31 mouse cellular contexts compared by ENCODE assay signal in genomic region chr16:35608244-35608643, GRCm38 (mm10).
A peak's percentile ranks its signal among the peaks of the same experiment; 100 is the strongest.
DNase-seq lines count a peak whose midpoint lies in the region; ATAC-seq lines count a peak whose summit lies in the region.
"Had no signal": no experiment of that assay in that cellular context is flagged by ENCODE, and none has a peak within 500 bp of the region (broad histone marks: within the 10 kb centered on the region; RNA-seq: fewer than 3 reads in every experiment).

No protein-coding gene starts in this region.

- no peak overlapping the region for H3K4me3 ChIP-seq in hindbrain, embryonic 10.5 days
- no peak overlapping the region for H3K4me3 ChIP-seq in hindbrain, embryonic 16.5 days (ENCODE audit: low read length)
- H3K4me3 ChIP-seq in forebrain, embryonic 12.5 days (replicated peaks): no peak overlapping the region
- no peak overlapping the region for H3K4me3 ChIP-seq in forebrain, embryonic 15.5 days
- H3K4me3 ChIP-seq in hindbrain, embryonic 13.5 days: no peak overlapping the region
- H3K4me3 ChIP-seq: embryonic facial prominence, embryonic 10.5 days; embryonic facial prominence, embryonic 13.5 days; erythroblast, embryonic 14.5 days; heart, adult 2 months; heart, embryonic 10.5 days; heart, embryonic 13.5 days; hindbrain, embryonic 12.5 days had no signal

- no peak for DNase-seq in hindbrain, embryonic 10.5 days (ENCODE audit: low spot score)
- no peak for DNase-seq in T-cell, adult 2 months (ENCODE audit: low spot score)
- DNase-seq: adrenal gland, adult 2 months; adrenal gland, postnatal 14 days; B cell, adult 2 months; cerebellum, adult 11-12 months; cerebellum, adult 8-10 months; cerebellum, postnatal 10 days; cerebellum, postnatal 36 days; embryo, embryonic 11 days; gastrocnemius, postnatal 25 days; heart, adult 2 months; heart, postnatal 14 days; heart, postnatal 4 days; kidney, adult 18-20 months had no signal

- no peaks in the 10 kb centered on the region for H3K9me3 ChIP-seq in hindbrain, embryonic 10.5 days
- no peaks in the 10 kb centered on the region for H3K9me3 ChIP-seq in hindbrain, embryonic 16.5 days (ENCODE audit: control insufficient read depth, low read length)
- H3K9me3 ChIP-seq in forebrain, embryonic 12.5 days: no peaks in the 10 kb centered on the region
- no peaks in the 10 kb centered on the region for H3K9me3 ChIP-seq in forebrain, embryonic 15.5 days
- H3K9me3 ChIP-seq in hindbrain, embryonic 13.5 days: no peaks in the 10 kb centered on the region
- H3K9me3 ChIP-seq: embryonic facial prominence, embryonic 10.5 days; embryonic facial prominence, embryonic 13.5 days; G1E; heart, embryonic 10.5 days; heart, embryonic 13.5 days; hindbrain, embryonic 12.5 days had no signal

- peak overlapping the region; percentile 29 for H3K27ac ChIP-seq in hindbrain, embryonic 10.5 days
- no peak overlapping the region for H3K27ac ChIP-seq in hindbrain, embryonic 16.5 days (ENCODE audit: low read depth, low read length)
- peak overlapping the region; percentile 54; the same call in 1 of the 2 replicates for H3K27ac ChIP-seq in forebrain, embryonic 12.5 days
- peak overlapping the region; percentile 77 for H3K27ac ChIP-seq in forebrain, embryonic 15.5 days (replicated peaks)
- no peak overlapping the region for H3K27ac ChIP-seq in hindbrain, embryonic 13.5 days
- H3K27ac ChIP-seq: embryonic facial prominence, embryonic 10.5 days; embryonic facial prominence, embryonic 13.5 days; heart, adult 2 months; heart, embryonic 10.5 days; heart, embryonic 13.5 days; hindbrain, embryonic 12.5 days; hindbrain, postnatal 0 days had no signal

- H3K4me1 ChIP-seq in hindbrain, embryonic 10.5 days (replicated peaks): peaks cover 82% of the 10 kb centered on the region
- peaks cover 17% of the 10 kb centered on the region for H3K4me1 ChIP-seq in hindbrain, embryonic 16.5 days (ENCODE audit: control insufficient read depth, insufficient read depth, low read depth, low read length)
- peaks cover 87% of the 10 kb centered on the region for H3K4me1 ChIP-seq in forebrain, embryonic 12.5 days
- H3K4me1 ChIP-seq in forebrain, embryonic 15.5 days: peaks cover 75% of the 10 kb centered on the region
- peaks cover 74% of the 10 kb centered on the region for H3K4me1 ChIP-seq in hindbrain, embryonic 13.5 days (replicated peaks)

- WGBS in hindbrain, embryonic 10.5 days: 63% methylated on average over 3 of the region's 3 CpGs
- 32% methylated on average over 3 of the region's 3 CpGs for WGBS in hindbrain, embryonic 16.5 days
- WGBS in forebrain, embryonic 12.5 days: 43% methylated on average over 3 of the region's 3 CpGs
- 19% methylated on average over 3 of the region's 3 CpGs for WGBS in forebrain, embryonic 15.5 days
- 30% methylated on average over 3 of the region's 3 CpGs for WGBS in hindbrain, embryonic 13.5 days

- no peak overlapping the region for H3K9ac ChIP-seq in hindbrain, embryonic 16.5 days (ENCODE audit: low read depth, low read length)
- H3K9ac ChIP-seq in forebrain, embryonic 12.5 days: no peak overlapping the region
- no peak overlapping the region for H3K9ac ChIP-seq in forebrain, embryonic 15.5 days (replicated peaks)
- no peak overlapping the region for H3K9ac ChIP-seq in hindbrain, embryonic 13.5 days
- H3K9ac ChIP-seq: embryonic facial prominence, embryonic 13.5 days; heart, embryonic 13.5 days; hindbrain, embryonic 12.5 days had no signal

- H3K36me3 ChIP-seq in hindbrain, embryonic 10.5 days: peaks cover 14% of the 10 kb centered on the region; the same call in 1 of the 2 replicates
- H3K36me3 ChIP-seq in hindbrain, embryonic 16.5 days (ENCODE audit: control insufficient read depth, insufficient read depth, low read length): no peaks in the 10 kb centered on the region
- no peaks in the 10 kb centered on the region; the same call in 1 of the 2 replicates for H3K36me3 ChIP-seq in forebrain, embryonic 12.5 days (replicated peaks)
- H3K36me3 ChIP-seq in forebrain, embryonic 15.5 days: no peaks in the 10 kb centered on the region
- H3K36me3 ChIP-seq in hindbrain, embryonic 13.5 days: no peaks in the 10 kb centered on the region
- H3K36me3 ChIP-seq: embryonic facial prominence, embryonic 10.5 days; embryonic facial prominence, embryonic 13.5 days; G1E; heart, embryonic 10.5 days; heart, embryonic 13.5 days; hindbrain, embryonic 12.5 days had no signal

- ATAC-seq in hindbrain, embryonic 16.5 days: no peak
- peak; percentile 17; the same call in 1 of the 2 replicates for ATAC-seq in forebrain, embryonic 12.5 days (ENCODE audit: low FRiP score)
- 0 out of 2 replicates have a peak, but pooled peaks have one; percentile 9 for ATAC-seq in forebrain, embryonic 15.5 days (replicated peaks)
- ATAC-seq in erythroid progenitor cell, adult 5-6 weeks (replicated peaks; ENCODE audit: low FRiP score, poor library complexity, severe bottlenecking): no peak
- no peak for ATAC-seq in hindbrain, embryonic 13.5 days (ENCODE audit: low FRiP score)
- ATAC-seq: hindbrain, postnatal 0 days; inflammation-experienced regulatory T-cells, adult 6 months; intestine, embryonic 16.5 days; Patski had no signal

- H3K27me3 ChIP-seq in hindbrain, embryonic 10.5 days (ENCODE audit: insufficient read depth, poor library complexity, severe bottlenecking): no peaks in the 10 kb centered on the region
- no peaks in the 10 kb centered on the region for H3K27me3 ChIP-seq in hindbrain, embryonic 16.5 days (replicated peaks; ENCODE audit: control insufficient read depth, insufficient read depth, low read length)
- no peaks in the 10 kb centered on the region for H3K27me3 ChIP-seq in forebrain, embryonic 12.5 days
- H3K27me3 ChIP-seq in forebrain, embryonic 15.5 days: no peaks in the 10 kb centered on the region
- no peaks in the 10 kb centered on the region for H3K27me3 ChIP-seq in hindbrain, embryonic 13.5 days
- H3K27me3 ChIP-seq: embryonic facial prominence, embryonic 13.5 days; hindbrain, embryonic 12.5 days; Patski had no signal

- H3K4me2 ChIP-seq in hindbrain, embryonic 16.5 days (ENCODE audit: low read length): no peak overlapping the region
- H3K4me2 ChIP-seq in forebrain, embryonic 12.5 days: no peak overlapping the region
- H3K4me2 ChIP-seq in forebrain, embryonic 15.5 days (replicated peaks): no peak overlapping the region
- H3K4me2 ChIP-seq in hindbrain, embryonic 13.5 days: no peak overlapping the region
- H3K4me2 ChIP-seq: embryonic facial prominence, embryonic 13.5 days; heart, embryonic 13.5 days; hindbrain, embryonic 12.5 days had no signal

Comparison
In these comparisons a context has a peak if more than half of its experiments do, and no peak if none do; other contexts are left out.
1. H3K27ac ChIP-seq: peak in hindbrain, embryonic 10.5 days (single experiment), forebrain, embryonic 12.5 days (single experiment) and forebrain, embryonic 15.5 days (single experiment); none in hindbrain, embryonic 16.5 days (single experiment) and hindbrain, embryonic 13.5 days (single experiment).
2. ATAC-seq: peak in forebrain, embryonic 12.5 days (single experiment) and forebrain, embryonic 15.5 days (single experiment); none in hindbrain, embryonic 16.5 days (single experiment), erythroid progenitor cell, adult 5-6 weeks (single experiment) and hindbrain, embryonic 13.5 days (single experiment).